Mouse (Mus musculus): ENCODE data around the gene Ntn1. TPM values are rescaled to one million over a fixed set of nuclear protein-coding genes. Genes with fewer than 3 reads are reported as not detected.

The Ntn1 gene
- polyA plus RNA-seq, 1 experiment: 0.09 TPM

GRCm38 (mm10) chr11:68394749-68395148, 5.9 kb downstream of the Ntn1 start:
- TF ChIP-seq CTCF (IDR thresholded peaks at IDR 0.05; ENCODE audit: low read depth, low read length) (no peak), POLR2A (IDR thresholded peaks at IDR 0.05; ENCODE audit: borderline replicate concordance, low read depth, low read length) (no peak)
- Histone ChIP-seq H3K4me3 (ENCODE audit: insufficient read depth, low read length) (no peak overlapping the region), H3K27ac (ENCODE audit: insufficient read depth, low read depth, low read length) (no peak overlapping the region), H3K4me1 (ENCODE audit: control insufficient read depth, insufficient read depth, low read length) (no peaks in the 10 kb centered on the region)

DNA sequence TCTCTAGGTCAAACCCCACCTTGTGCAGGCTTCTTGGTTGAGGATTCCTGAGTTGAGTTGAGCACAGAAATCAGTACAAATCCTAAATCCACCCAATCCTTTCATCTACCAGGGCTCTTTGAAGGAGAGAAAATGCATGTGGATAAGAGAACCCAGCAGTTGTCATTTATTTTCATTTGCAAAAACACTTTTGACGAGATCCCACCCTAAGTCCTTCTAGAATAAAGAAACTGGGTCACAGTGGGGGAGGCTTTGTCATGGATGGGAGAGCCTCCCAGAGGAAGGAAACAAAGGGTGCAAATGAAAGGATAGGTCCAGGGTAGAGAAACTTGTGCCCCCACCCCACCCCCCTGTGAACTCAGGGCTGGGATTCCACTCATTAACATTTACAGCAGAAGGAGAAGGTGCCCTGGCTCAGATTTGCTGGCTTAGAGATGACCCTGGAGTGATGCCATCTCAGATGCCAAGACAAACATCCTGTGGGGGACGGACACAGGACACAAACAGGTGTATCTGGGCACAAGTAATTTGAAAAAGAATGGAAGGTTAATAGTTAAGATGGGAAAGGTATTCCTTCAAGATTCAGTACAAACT, 6.6 kb downstream of the Ntn1 start:
- no peak for TF ChIP-seq POLR2A (IDR thresholded peaks at IDR 0.05; ENCODE audit: borderline replicate concordance, low read depth, low read length)
- no peak for TF ChIP-seq CTCF (IDR thresholded peaks at IDR 0.05; ENCODE audit: low read depth, low read length)

GRCm38 (mm10) chr11:68390381-68391287, 10.0 kb downstream of the Ntn1 start:
- no peaks in the 10 kb centered on the region for H3K4me1 ChIP-seq (ENCODE audit: control insufficient read depth, insufficient read depth, low read length)
- no peak overlapping the region for H3K27ac ChIP-seq (ENCODE audit: insufficient read depth, low read depth, low read length)
- H3K4me3 ChIP-seq (ENCODE audit: insufficient read depth, low read length): no peak overlapping the region
- no peak for TF ChIP-seq POLR2A (IDR thresholded peaks at IDR 0.05; ENCODE audit: borderline replicate concordance, low read depth, low read length)
- TF ChIP-seq CTCF (IDR thresholded peaks at IDR 0.05; ENCODE audit: low read depth, low read length): no peak

More for the DNA sequence above, 6.6 kb downstream of the Ntn1 start:
- H3K4me3 ChIP-seq (ENCODE audit: insufficient read depth, low read length): no peak overlapping the region
- no peaks in the 10 kb centered on the region for H3K4me1 ChIP-seq (ENCODE audit: control insufficient read depth, insufficient read depth, low read length)
- H3K27ac ChIP-seq (ENCODE audit: insufficient read depth, low read depth, low read length): no peak overlapping the region

DNA sequence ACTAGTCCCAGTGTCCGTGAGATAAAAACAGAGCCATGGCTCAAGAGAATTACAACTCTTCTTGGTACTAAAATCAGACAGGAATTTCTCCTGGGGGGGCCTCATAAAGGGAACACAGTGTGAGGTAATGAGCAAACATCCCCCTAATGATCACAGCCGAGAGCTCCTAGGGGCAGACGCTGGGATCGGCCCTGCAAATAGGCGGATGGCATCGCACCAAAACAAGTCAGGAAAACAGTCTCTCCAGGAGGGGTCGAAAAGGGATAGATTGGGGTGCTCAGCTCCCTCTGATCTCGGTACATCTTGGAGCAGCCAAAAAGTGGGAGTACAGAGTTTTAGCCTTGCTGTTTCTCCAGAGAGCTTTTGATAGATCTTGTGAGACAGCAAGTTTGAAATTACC, 11.0 kb downstream of the Ntn1 start:
- no peaks in the 10 kb centered on the region for H3K4me1 ChIP-seq (ENCODE audit: control insufficient read depth, insufficient read depth, low read length)

DNA sequence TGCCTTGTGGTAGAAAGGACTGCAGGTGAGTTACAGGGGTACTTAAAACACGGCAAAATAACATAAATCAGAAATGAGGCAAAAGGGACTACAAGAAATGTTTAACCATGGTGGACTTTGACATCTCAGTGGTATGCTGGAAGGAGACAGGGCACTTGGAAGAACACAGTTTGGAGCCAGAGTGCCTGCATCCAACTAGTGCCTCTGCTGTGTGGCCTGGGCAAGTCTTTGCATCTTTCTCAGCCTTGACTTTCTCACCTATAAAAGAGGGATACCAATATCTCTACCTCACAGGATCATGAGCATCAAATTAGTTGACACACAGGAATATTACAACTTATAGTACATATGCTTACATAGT, 12.0 kb downstream of the Ntn1 start:
- TF ChIP-seq CTCF (IDR thresholded peaks at IDR 0.05; ENCODE audit: low read depth, low read length): no peak
- H3K27ac ChIP-seq (ENCODE audit: insufficient read depth, low read depth, low read length): no peak overlapping the region
- H3K4me3 ChIP-seq (ENCODE audit: insufficient read depth, low read length): no peak overlapping the region
- H3K4me1 ChIP-seq (ENCODE audit: control insufficient read depth, insufficient read depth, low read length): no peaks in the 10 kb centered on the region

More for the DNA sequence above, 11.0 kb downstream of the Ntn1 start:
- no peak overlapping the region for H3K4me3 ChIP-seq (ENCODE audit: insufficient read depth, low read length)
- no peak for TF ChIP-seq CTCF (IDR thresholded peaks at IDR 0.05; ENCODE audit: low read depth, low read length)
- TF ChIP-seq POLR2A (IDR thresholded peaks at IDR 0.05; ENCODE audit: borderline replicate concordance, low read depth, low read length): no peak
- H3K27ac ChIP-seq (ENCODE audit: insufficient read depth, low read depth, low read length): no peak overlapping the region

DNA sequence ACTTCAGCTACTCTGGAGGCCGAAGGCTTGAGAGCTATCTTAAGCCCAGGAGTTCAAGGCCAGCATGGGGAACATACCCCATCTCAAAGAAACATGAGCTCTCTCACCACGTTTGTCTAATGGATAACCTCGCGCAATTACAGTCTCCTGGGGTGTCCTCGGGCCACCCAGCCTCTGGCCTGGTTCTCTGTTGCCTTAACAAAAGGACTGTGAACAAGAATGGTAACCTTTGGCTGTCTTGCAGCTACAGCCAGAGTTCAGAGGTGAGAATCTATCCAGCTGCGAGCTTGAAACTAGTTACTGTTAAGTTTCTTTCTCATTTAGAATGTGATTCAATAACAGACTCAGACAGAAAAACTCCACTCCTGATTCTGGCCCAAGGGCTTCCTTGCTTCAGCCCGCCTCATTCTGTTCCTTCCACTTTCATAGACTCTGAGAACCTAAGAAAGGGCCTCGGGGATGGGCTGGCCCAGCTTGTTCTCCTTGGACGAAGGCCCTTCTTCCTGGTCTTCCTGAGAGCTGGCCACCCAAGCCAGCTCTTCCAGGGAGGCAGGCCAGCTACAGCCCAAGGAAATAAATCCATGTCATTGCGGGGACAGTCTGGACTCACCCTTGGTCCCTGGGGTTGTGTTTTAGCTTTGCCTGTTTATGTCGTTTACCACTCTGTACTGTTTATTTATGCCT, 12.5 kb downstream of the Ntn1 start:
- H3K4me1 ChIP-seq (ENCODE audit: control insufficient read depth, insufficient read depth, low read length): no peaks in the 10 kb centered on the region
- no peak for TF ChIP-seq POLR2A (IDR thresholded peaks at IDR 0.05; ENCODE audit: borderline replicate concordance, low read depth, low read length)
- TF ChIP-seq CTCF (IDR thresholded peaks at IDR 0.05; ENCODE audit: low read depth, low read length): no peak
- H3K27ac ChIP-seq (ENCODE audit: insufficient read depth, low read depth, low read length): no peak overlapping the region
- H3K4me3 ChIP-seq (ENCODE audit: insufficient read depth, low read length): no peak overlapping the region

GRCm38 (mm10) chr11:68387441-68387760, 13.2 kb downstream of the Ntn1 start:
- H3K4me3 ChIP-seq (ENCODE audit: insufficient read depth, low read length): peak overlapping the region; percentile 64
- H3K4me1 ChIP-seq (ENCODE audit: control insufficient read depth, insufficient read depth, low read length): no peaks in the 10 kb centered on the region
- H3K27ac ChIP-seq (ENCODE audit: insufficient read depth, low read depth, low read length): no peak overlapping the region
- TF ChIP-seq CTCF (IDR thresholded peaks at IDR 0.05; ENCODE audit: low read depth, low read length) (no peak), POLR2A (IDR thresholded peaks at IDR 0.05; ENCODE audit: borderline replicate concordance, low read depth, low read length) (no peak)

DNA sequence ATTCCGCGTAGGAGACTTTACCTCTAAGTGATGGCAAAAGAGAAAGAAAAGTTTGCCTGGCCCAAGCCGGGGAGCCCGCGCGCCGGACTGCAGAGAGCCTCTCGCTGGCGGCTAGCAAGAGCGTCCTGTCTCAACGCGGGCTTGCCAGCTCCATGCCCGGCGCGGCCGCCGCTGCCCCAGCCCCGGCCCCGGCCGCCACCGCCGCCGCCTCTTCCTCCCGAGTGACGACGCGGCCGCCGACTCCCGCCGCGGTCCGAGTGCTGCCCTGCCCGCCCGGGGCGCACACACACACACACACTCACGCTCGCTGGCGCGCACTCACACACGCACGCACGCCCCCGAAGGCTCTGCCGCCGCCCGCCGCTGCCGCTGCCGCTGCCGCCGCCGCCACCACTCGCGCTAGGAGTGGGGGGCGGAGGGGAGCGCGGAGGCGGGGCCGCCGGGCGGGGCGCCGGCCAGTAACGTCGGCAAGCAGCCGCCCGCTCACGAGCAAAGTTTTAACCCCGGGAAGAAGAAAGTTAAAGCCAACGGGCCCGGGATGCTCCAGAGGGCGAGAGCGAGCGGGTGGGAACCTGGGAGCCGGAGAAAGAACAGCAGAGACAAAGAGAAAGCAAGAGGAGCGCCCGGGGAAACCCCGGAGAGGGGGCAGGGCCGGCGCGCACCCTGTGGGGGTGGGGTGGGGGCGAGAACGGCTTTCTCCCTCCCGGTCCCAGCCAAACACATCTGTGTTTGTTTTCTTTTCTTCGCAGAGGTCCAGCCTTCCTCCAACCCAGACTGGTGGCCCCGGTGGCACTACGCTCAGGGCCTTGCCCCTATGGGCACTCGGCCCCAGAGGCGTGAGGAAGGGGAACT, 13.8 kb downstream of the Ntn1 start:
- H3K27ac ChIP-seq (ENCODE audit: insufficient read depth, low read depth, low read length): no peak overlapping the region

GRCm38 (mm10) chr11:68385921-68386588, 14.6 kb downstream of the Ntn1 start:
- Histone ChIP-seq H3K4me3 (ENCODE audit: insufficient read depth, low read length) (peak overlapping the region; percentile 64), H3K27ac (ENCODE audit: insufficient read depth, low read depth, low read length) (no peak overlapping the region), H3K4me1 (ENCODE audit: control insufficient read depth, insufficient read depth, low read length) (no peaks in the 10 kb centered on the region)
- no peak for TF ChIP-seq POLR2A (IDR thresholded peaks at IDR 0.05; ENCODE audit: borderline replicate concordance, low read depth, low read length)
- no peak for TF ChIP-seq CTCF (IDR thresholded peaks at IDR 0.05; ENCODE audit: low read depth, low read length)

More for the DNA sequence above, 13.8 kb downstream of the Ntn1 start:
- TF ChIP-seq POLR2A (IDR thresholded peaks at IDR 0.05; ENCODE audit: borderline replicate concordance, low read depth, low read length) (no peak), CTCF (IDR thresholded peaks at IDR 0.05; ENCODE audit: low read depth, low read length) (no peak)
- Histone ChIP-seq H3K4me3 (ENCODE audit: insufficient read depth, low read length) (peak overlapping the region; percentile 64), H3K4me1 (ENCODE audit: control insufficient read depth, insufficient read depth, low read length) (no peaks in the 10 kb centered on the region)

Measured in bone marrow macrophage, adult 2 months (primary cell).